Mouse (Mus musculus) C2C12 (cell line): ENCODE results near the gene Glt28d2. TPM values are rescaled to one million over a fixed set of nuclear protein-coding genes. Genes with fewer than 3 reads are reported as not detected.

Source experiments
- H3K27me3 ChIP-seq: one replicate; pipeline ENCODE4 v1.6.1; 2011; ENCODE audit not compliant: control insufficient read depth, insufficient read depth, insufficient read length
- H3K36me3 ChIP-seq: one replicate; pipeline ENCODE4 v1.6.1; 2011; ENCODE audit not compliant: control insufficient read depth, insufficient read depth
- H3K4me3 ChIP-seq: one replicate; pipeline ENCODE4 v1.5.1; 2011; ENCODE audit warnings: mild to moderate bottlenecking, control low read depth; ENCODE audit not compliant: poor library complexity, insufficient read depth, severe bottlenecking
- H3K79me2 ChIP-seq: one replicate; pipeline ENCODE4 v1.6.1; 2011; ENCODE audit not compliant: control insufficient read depth, insufficient read depth
- H3K79me3 ChIP-seq: one replicate; pipeline ENCODE4 v1.6.1; 2011; ENCODE audit warnings: low read depth, control low read depth
- H3ac ChIP-seq: one replicate; pipeline ENCODE3; 2011; ENCODE audit warnings: low read depth; ENCODE audit not compliant: control insufficient read depth, insufficient read length
- CEBPB ChIP-seq: IDR thresholded peaks from one replicate; pipeline ENCODE4 v1.6.1; 2011; ENCODE audit warnings: low read depth, mild to moderate bottlenecking, control low read depth, moderate library complexity
- CTCF ChIP-seq: IDR thresholded peaks from one replicate; pipeline ENCODE4 v1.5.1; 2011; ENCODE audit not compliant: control insufficient read depth, insufficient read depth, insufficient read length
- FOSL1 ChIP-seq: IDR thresholded peaks from one replicate; pipeline ENCODE4 v1.8.0; 2011; ENCODE audit warnings: mild to moderate bottlenecking, low read length; ENCODE audit not compliant: poor library complexity, insufficient read depth, severe bottlenecking
- MAX ChIP-seq: IDR thresholded peaks from one replicate; pipeline ENCODE4 v1.6.1; 2011; ENCODE audit warnings: mild to moderate bottlenecking, control low read depth
- MYOD1 ChIP-seq: IDR thresholded peaks from one replicate; pipeline ENCODE4 v1.6.1; 2011; ENCODE audit warnings: low read depth; ENCODE audit not compliant: control insufficient read depth, insufficient read length
- MYOG ChIP-seq: IDR thresholded peaks from one replicate; pipeline ENCODE4 v1.6.1; 2011; ENCODE audit not compliant: control insufficient read depth, insufficient read length; ENCODE audit errors: extremely low read depth
- USF1 ChIP-seq: IDR thresholded peaks from one replicate; pipeline ENCODE4 v1.6.1; 2011; ENCODE audit warnings: low read depth, mild to moderate bottlenecking, control low read depth, moderate library complexity
- polyA plus RNA-seq: library from polyadenylated mRNA; unstranded; fragments of >200 nt; fragmentation: generic; extraction: Trizol; gene quantifications from one replicate; pipeline ENCODE4 v1.2.1, GENCODE M21; 2012; ENCODE audit warnings: missing spikeins

Glt28d2 gene
- polyA plus RNA-seq, 1 experiment = 1.4 TPM

GRCm38 (mm10) chr3:85832490-85833155, 54.7 kb downstream of the Glt28d2 start:
- H3K36me3 ChIP-seq = no peaks in the 10 kb centered on the region
- no peak overlapping the region for H3ac ChIP-seq
- H3K79me3 ChIP-seq = peaks cover 6% of the 10 kb centered on the region
- H3K27me3 ChIP-seq = no peaks in the 10 kb centered on the region
- no peaks in the 10 kb centered on the region for H3K79me2 ChIP-seq
- no peak for TF ChIP-seq FOSL1
- no peak for TF ChIP-seq MAX
- no peak for TF ChIP-seq USF1
- no peak for TF ChIP-seq MYOG
- no peak for TF ChIP-seq MYOD1
- TF ChIP-seq CEBPB = no peak
- TF ChIP-seq CTCF = no peak
- H3K4me3 ChIP-seq = no peak overlapping the region

- TF ChIP-seq MYOG (no peak), FOSL1 (no peak), CTCF (no peak), MYOD1 (no peak), MAX (no peak), CEBPB (no peak), USF1 (no peak)
- Histone ChIP-seq H3K79me2 (no peaks in the 10 kb centered on the region), H3K36me3 (no peaks in the 10 kb centered on the region), H3ac (no peak overlapping the region), H3K79me3 (peaks cover 6% of the 10 kb centered on the region), H3K4me3 (no peak overlapping the region), H3K27me3 (no peaks in the 10 kb centered on the region)
Measured at GRCm38 (mm10) chr3:85831785-85832184, 55.5 kb downstream of the Glt28d2 start.

GRCm38 (mm10) chr3:85829047-85829446, 58.3 kb downstream of the Glt28d2 start:
- Histone ChIP-seq H3K79me2 (no peaks in the 10 kb centered on the region), H3K36me3 (no peaks in the 10 kb centered on the region), H3K4me3 (no peak overlapping the region), H3ac (no peak overlapping the region), H3K27me3 (no peaks in the 10 kb centered on the region), H3K79me3 (peaks cover 6% of the 10 kb centered on the region)
- TF ChIP-seq USF1 (peak; percentile 68), FOSL1 (no peak)

GRCm38 (mm10) chr3:85827815-85828214, 59.5 kb downstream of the Glt28d2 start:
- Histone ChIP-seq H3K79me3 (peaks cover 6% of the 10 kb centered on the region), H3K4me3 (no peak overlapping the region), H3K36me3 (no peaks in the 10 kb centered on the region), H3K79me2 (no peaks in the 10 kb centered on the region), H3K27me3 (no peaks in the 10 kb centered on the region), H3ac (no peak overlapping the region)
- TF ChIP-seq MAX = no peak

DNA sequence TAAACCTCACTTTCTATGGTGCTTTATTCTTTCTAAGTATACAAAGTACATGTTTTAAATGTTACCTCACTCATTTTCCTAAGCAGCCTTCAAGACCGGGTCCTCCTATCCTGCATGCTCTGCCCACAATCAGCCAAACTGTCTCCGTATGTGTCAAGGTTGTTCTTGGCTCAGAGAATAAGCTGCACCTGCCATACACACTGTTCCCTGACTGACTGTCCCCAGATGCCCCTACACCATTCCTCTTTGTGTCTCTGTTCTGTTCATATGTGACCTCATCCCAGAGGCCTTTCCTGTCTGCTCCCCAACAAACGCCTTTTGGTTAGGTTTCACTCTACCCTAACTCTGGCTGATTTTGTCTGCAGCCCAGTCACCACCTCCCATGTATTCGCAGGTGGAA, 60.0 kb downstream of the Glt28d2 start:
- TF ChIP-seq CTCF (no peak), MAX (no peak), MYOG (no peak), USF1 (no peak), CEBPB (no peak), FOSL1 (no peak), MYOD1 (peak; percentile 4)
- Histone ChIP-seq H3K79me3 (peaks cover 2% of the 10 kb centered on the region), H3K79me2 (no peaks in the 10 kb centered on the region), H3K27me3 (no peaks in the 10 kb centered on the region), H3K4me3 (no peak overlapping the region), H3K36me3 (no peaks in the 10 kb centered on the region), H3ac (no peak overlapping the region)

DNA sequence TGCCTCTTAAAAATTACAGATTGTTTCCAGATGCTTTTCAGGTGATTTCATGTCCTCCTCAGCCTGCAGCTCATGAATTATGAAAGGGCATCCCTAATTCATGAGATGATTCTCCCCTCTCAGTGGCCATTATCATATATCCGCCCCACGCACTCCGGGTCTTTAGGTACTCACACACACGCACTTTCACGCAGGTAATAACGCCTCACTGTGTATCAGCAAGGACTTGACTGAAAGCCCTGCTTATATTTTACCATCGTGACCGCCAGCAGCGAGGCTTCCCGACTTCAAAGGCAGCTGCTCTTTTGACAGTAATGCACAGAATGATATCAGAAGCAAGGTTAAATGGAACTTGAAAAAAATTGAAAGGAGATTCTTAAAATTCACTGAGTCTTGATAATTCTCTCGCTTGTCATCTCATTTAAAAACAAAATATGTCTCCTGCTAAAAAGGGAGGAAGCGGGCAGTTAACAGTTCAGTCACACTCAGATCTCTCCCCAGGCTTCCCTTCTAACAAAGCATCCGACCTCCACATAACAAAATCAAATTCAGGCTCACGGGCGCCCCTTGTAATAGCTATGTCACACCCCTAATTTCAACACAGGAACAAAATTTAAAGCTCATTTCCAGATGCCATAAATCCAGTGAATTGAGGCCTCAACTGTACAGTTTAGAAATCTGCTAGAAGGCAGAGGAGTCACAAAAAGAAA, 66.3 kb downstream of the Glt28d2 start:
- TF ChIP-seq MYOG (no peak), MAX (no peak), MYOD1 (no peak), FOSL1 (no peak), CEBPB (no peak), USF1 (no peak), CTCF (no peak)
- no peaks in the 10 kb centered on the region for H3K79me3 ChIP-seq
- no peak overlapping the region for H3K4me3 ChIP-seq
- H3K27me3 ChIP-seq = no peaks in the 10 kb centered on the region
- no peaks in the 10 kb centered on the region for H3K36me3 ChIP-seq
- no peak overlapping the region for H3ac ChIP-seq
- H3K79me2 ChIP-seq = no peaks in the 10 kb centered on the region

Other genes with a start within 250 kb of the Glt28d2 start
- gene Fam160a1, start 70.2 kb downstream of the Glt28d2 start, polyA plus RNA-seq = 8.9 TPM
- 7.3 TPM for gene Gm37240, start within 50 bp of the Glt28d2 start, polyA plus RNA-seq
- gene Sh3d19, start 83.6 kb upstream of the Glt28d2 start, polyA plus RNA-seq = 5.7 TPM
- gene Prss48, start 115.0 kb upstream of the Glt28d2 start, polyA plus RNA-seq = 0.04 TPM